ENCODE assay signal across 23 mouse cellular contexts in genomic region chr9:45412700-45413477, GRCm38 (mm10). TPM values are rescaled to one million over a fixed set of nuclear protein-coding genes. Genes with fewer than 3 reads are reported as not detected.
DNase-seq lines count a peak whose midpoint lies in the region; ATAC-seq and TF ChIP-seq lines count a peak whose summit lies in the region.
"Had no signal": no experiment of that assay in that cellular context is flagged by ENCODE, and none has a peak within 500 bp of the region (broad histone marks: within the 10 kb centered on the region; RNA-seq: fewer than 3 reads in every experiment).

No protein-coding gene starts in this region.

- H3K9me3 ChIP-seq in MEL (replicated peaks; ENCODE audit: insufficient read depth, low read length) = no peaks in the 10 kb centered on the region
- H3K9me3 ChIP-seq in kidney, embryonic 16.5 days (ENCODE audit: low read length) = no peaks in the 10 kb centered on the region
- H3K9me3 ChIP-seq in hindbrain, embryonic 16.5 days (ENCODE audit: control insufficient read depth, low read length) = no peaks in the 10 kb centered on the region
- H3K9me3 ChIP-seq: forebrain, embryonic 10.5 days; forebrain, embryonic 13.5 days; heart, embryonic 10.5 days; heart, embryonic 13.5 days had no signal

- peak; percentile 31; the same call in 1 of the 2 replicates for ATAC-seq in kidney, embryonic 16.5 days (ENCODE audit: low FRiP score, low TSS enrichment)
- no peak for ATAC-seq in hindbrain, embryonic 16.5 days

- no peaks in the 10 kb centered on the region for H3K27me3 ChIP-seq in kidney, adult 2 months (replicated peaks; ENCODE audit: control insufficient read depth, insufficient read depth, low read length)
- H3K27me3 ChIP-seq in MEL (ENCODE audit: control insufficient read depth in 1 of 2, insufficient read depth in 2 of 2, low read length in 2 of 2) = no peaks in the 10 kb centered on the region
- no peaks in the 10 kb centered on the region for H3K27me3 ChIP-seq in kidney, embryonic 16.5 days (ENCODE audit: insufficient read depth, low read length)
- no peaks in the 10 kb centered on the region for H3K27me3 ChIP-seq in cerebellum, adult 2 months (ENCODE audit: control insufficient read depth, insufficient read depth, low read length)
- H3K27me3 ChIP-seq in hindbrain, embryonic 16.5 days (replicated peaks; ENCODE audit: control insufficient read depth, insufficient read depth, low read length) = 0 out of 2 replicates have a peak, but pooled peaks cover 2% of the 10 kb centered on the region

- no peak for TF ChIP-seq RAD21 in MEL (IDR thresholded peaks at IDR 0.05; ENCODE audit: low read depth, low read length)

- no peak overlapping the region for H3K4me3 ChIP-seq in kidney, adult 2 months (ENCODE audit: insufficient read depth, low read depth, low read length)
- no peak overlapping the region for H3K4me3 ChIP-seq in MEL (ENCODE audit: control insufficient read depth in 1 of 2, insufficient read depth in 1 of 2, low read depth in 2 of 2, low read length in 2 of 2)
- H3K4me3 ChIP-seq in kidney, embryonic 16.5 days (ENCODE audit: low read length) = no peak overlapping the region
- H3K4me3 ChIP-seq in cerebellum, adult 2 months (replicated peaks; ENCODE audit: insufficient read depth, low read depth, low read length) = no peak overlapping the region
- H3K4me3 ChIP-seq in hindbrain, embryonic 16.5 days (ENCODE audit: low read length) = no peak overlapping the region
- H3K4me3 ChIP-seq: forebrain, embryonic 13.5 days; heart, adult 2 months; heart, embryonic 10.5 days had no signal

- peaks cover 28% of the 10 kb centered on the region; the same call in 1 of the 2 replicates for H3K4me1 ChIP-seq in kidney, adult 2 months (ENCODE audit: control insufficient read depth, insufficient read depth, low read length)
- no peaks in the 10 kb centered on the region for H3K4me1 ChIP-seq in MEL (ENCODE audit: control insufficient read depth in 1 of 2, insufficient read depth in 2 of 2, low read length in 2 of 2)
- H3K4me1 ChIP-seq in kidney, embryonic 16.5 days (ENCODE audit: insufficient read depth, low read length) = peaks cover 11% of the 10 kb centered on the region
- peaks cover 6% of the 10 kb centered on the region for H3K4me1 ChIP-seq in cerebellum, adult 2 months (ENCODE audit: control insufficient read depth, insufficient read depth, low read length)
- peaks cover 7% of the 10 kb centered on the region for H3K4me1 ChIP-seq in hindbrain, embryonic 16.5 days (ENCODE audit: control insufficient read depth, insufficient read depth, low read depth, low read length)

- TF ChIP-seq CTCF in kidney, adult 2 months (conservative IDR thresholded peaks at IDR 0.05; ENCODE audit: insufficient read depth, insufficient read length, low read depth, low read length) = no peak
- no peak for TF ChIP-seq CTCF in MEL (IDR thresholded peaks at IDR 0.05 in 2 of 3, conservative IDR thresholded peaks at IDR 0.05 in 1 of 3; ENCODE audit: control insufficient read depth in 1 of 3, insufficient read depth in 1 of 3, low read depth in 2 of 3, low read length in 3 of 3, poor library complexity in 1 of 3, severe bottlenecking in 1 of 3)
- no peak for TF ChIP-seq CTCF in cerebellum, adult 2 months (IDR thresholded peaks at IDR 0.05; ENCODE audit: borderline replicate concordance, insufficient read depth, low read depth, low read length)

- no peak for TF ChIP-seq EP300 in MEL (IDR thresholded peaks at IDR 0.05; ENCODE audit: low read depth in 1 of 2, low read length in 2 of 2)

- peak; percentile 28 for TF ChIP-seq POLR2A in kidney, adult 2 months (IDR thresholded peaks at IDR 0.05; ENCODE audit: low read depth, low read length)
- no peak for TF ChIP-seq POLR2A in MEL (IDR thresholded peaks at IDR 0.05; ENCODE audit: control insufficient read depth in 1 of 2, insufficient read depth in 1 of 2, low read depth in 1 of 2, low read length in 2 of 2, poor library complexity in 1 of 2)
- no peak for TF ChIP-seq POLR2A in cerebellum, adult 2 months (IDR thresholded peaks at IDR 0.05; ENCODE audit: borderline replicate concordance, insufficient read depth, low read length)

- H3K27ac ChIP-seq in kidney, adult 2 months (ENCODE audit: insufficient read depth, low read depth, low read length) = peak overlapping the region; percentile 91
- no peak overlapping the region for H3K27ac ChIP-seq in MEL (ENCODE audit: control insufficient read depth, low read depth, low read length)
- peak overlapping the region; percentile 62 for H3K27ac ChIP-seq in kidney, embryonic 16.5 days (ENCODE audit: low read length)
- no peak overlapping the region for H3K27ac ChIP-seq in cerebellum, adult 2 months (ENCODE audit: insufficient read depth, low read length)
- no peak overlapping the region for H3K27ac ChIP-seq in hindbrain, embryonic 16.5 days (ENCODE audit: low read depth, low read length)
- H3K27ac ChIP-seq: forebrain, embryonic 10.5 days; forebrain, embryonic 13.5 days; heart, adult 2 months; heart, embryonic 10.5 days; heart, embryonic 13.5 days; hindbrain, embryonic 14.5 days had no signal

- 50% methylated on average over 4 of the region's 4 CpGs for WGBS in kidney, adult 2 months
- WGBS in kidney, embryonic 16.5 days = 71% methylated on average over 4 of the region's 4 CpGs
- 82% methylated on average over 4 of the region's 4 CpGs for WGBS in cerebellum, adult 2 months
- 72% methylated on average over 4 of the region's 4 CpGs for WGBS in hindbrain, embryonic 16.5 days

- no peaks in the 10 kb centered on the region for H3K79me2 ChIP-seq in MEL (ENCODE audit: control insufficient read depth, insufficient read depth, low read length, poor library complexity)

- no peak overlapping the region for H3K9ac ChIP-seq in MEL (ENCODE audit: control insufficient read depth, low read depth, low read length, poor library complexity, severe bottlenecking)
- H3K9ac ChIP-seq in kidney, embryonic 16.5 days (replicated peaks; ENCODE audit: low read length) = no peak overlapping the region
- H3K9ac ChIP-seq in hindbrain, embryonic 16.5 days (ENCODE audit: low read depth, low read length) = no peak overlapping the region
- H3K9ac ChIP-seq: forebrain, embryonic 13.5 days; heart, embryonic 13.5 days; hindbrain, embryonic 14.5 days had no signal

- H3K4me2 ChIP-seq in kidney, embryonic 16.5 days (replicated peaks; ENCODE audit: low read depth, low read length) = no peak overlapping the region
- H3K4me2 ChIP-seq in hindbrain, embryonic 16.5 days (ENCODE audit: low read length) = no peak overlapping the region

- DNase-seq in kidney, adult 2 months = no peak
- no peak for DNase-seq in kidney, postnatal 14 days
- no peak for DNase-seq in MEL (ENCODE audit: low read depth, low spot score)
- peak; percentile 32 to 69 for DNase-seq in kidney, postnatal 25 days
- DNase-seq in cerebellum, adult 2 months = no peak
- DNase-seq in c-Kit-positive CD71-positive TER-119-positive erythroid progenitor cells, embryonic 14.5 days (ENCODE audit: low spot score) = no peak

- H3K36me3 ChIP-seq in kidney, adult 2 months (ENCODE audit: control insufficient read depth, insufficient read depth, low read length) = peaks cover 7% of the 10 kb centered on the region; the same call in 1 of the 2 replicates
- H3K36me3 ChIP-seq in MEL (ENCODE audit: control insufficient read depth in 1 of 2, insufficient read depth in 2 of 2, low read length in 2 of 2) = no peaks in the 10 kb centered on the region
- H3K36me3 ChIP-seq in kidney, embryonic 16.5 days (ENCODE audit: insufficient read depth, low read length) = no peaks in the 10 kb centered on the region
- H3K36me3 ChIP-seq in hindbrain, embryonic 16.5 days (ENCODE audit: control insufficient read depth, insufficient read depth, low read length) = no peaks in the 10 kb centered on the region
- H3K36me3 ChIP-seq: forebrain, embryonic 10.5 days; heart, embryonic 10.5 days; heart, embryonic 13.5 days had no signal

TF ChIP-seq in MEL, 35 proteins besides CTCF, POLR2A, EP300 and RAD21:
- no peak for TF ChIP-seq USF2 (IDR thresholded peaks at IDR 0.05; ENCODE audit: borderline replicate concordance in 1 of 2, insufficient read depth in 1 of 2, low read depth in 1 of 2, low read length in 2 of 2)
- TF ChIP-seq JUND (IDR thresholded peaks at IDR 0.05; ENCODE audit: low read depth, low read length) = no peak
- TF ChIP-seq ZC3H11A (IDR thresholded peaks at IDR 0.05; ENCODE audit: low read depth, low read length) = no peak
- 0 out of 2 replicates have a peak, but pooled peaks have one; percentile 6 for TF ChIP-seq HCFC1 (IDR thresholded peaks at IDR 0.05; ENCODE audit: low read depth, low read length)
- TF ChIP-seq NELFE (IDR thresholded peaks at IDR 0.05; ENCODE audit: low read depth, low read length) = no peak
- no peak for TF ChIP-seq KAT2A (conservative IDR thresholded peaks at IDR 0.05; ENCODE audit: low read depth, low read length)
- no peak for TF ChIP-seq RCOR1 (IDR thresholded peaks at IDR 0.05; ENCODE audit: low read depth, low read length)

RNA-seq across cellular contexts. Expression of gene Fxyd2, which starts 13.4 kb away (rescaled TPM):
- 8,481 and 8,923 TPM in 2 replicates for polyA plus RNA-seq in kidney, adult 2 months (2012; rRNA removed)
- total RNA-seq in MEL (2012; rRNA removed) = not detected in 2 replicates
- not detected for polyA plus RNA-seq in MEL (2012; ENCODE audit: insufficient read depth in 1 of 2, insufficient read length in 2 of 2, low read depth in 1 of 2, low replicate concordance in 2 of 2, missing spikeins in 1 of 2)
- 746 and 828 TPM in 2 replicates for polyA plus RNA-seq in kidney, embryonic 16.5 days (2015; fragmentation: Nextera tagmentation; extraction: Ambion mirVana)
- polyA plus RNA-seq in cerebellum, adult 2 months (2012; rRNA removed) = 2.1 and 3.1 TPM in 2 replicates
- 11.7 and 15.7 TPM in 2 replicates for polyA plus RNA-seq in hindbrain, embryonic 16.5 days (2015; fragmentation: Nextera tagmentation; extraction: Ambion mirVana)
- polyA plus RNA-seq: C2C12; CD4-positive, CD25-positive, alpha-beta regulatory T cell, adult 4 months had no signal

RNA-seq across cellular contexts. Expression of gene Dscaml1, which starts 13.5 kb away (rescaled TPM):
- 0.43 and 0.80 TPM in 2 replicates for polyA plus RNA-seq in kidney, adult 2 months (2012; rRNA removed)
- not detected in 2 replicates for total RNA-seq in MEL (2012; rRNA removed)
- not detected for polyA plus RNA-seq in MEL (2012; ENCODE audit: insufficient read depth in 1 of 2, insufficient read length in 2 of 2, low read depth in 1 of 2, low replicate concordance in 2 of 2, missing spikeins in 1 of 2)
- 0.17 and 0.37 TPM in 2 replicates for polyA plus RNA-seq in kidney, embryonic 16.5 days (2015; fragmentation: Nextera tagmentation; extraction: Ambion mirVana)
- polyA plus RNA-seq in cerebellum, adult 2 months (2012; rRNA removed) = 23.4 and 27.0 TPM in 2 replicates
- polyA plus RNA-seq in hindbrain, embryonic 16.5 days (2015; fragmentation: Nextera tagmentation; extraction: Ambion mirVana) = 10.8 and 17.7 TPM in 2 replicates
- total RNA-seq: common myeloid progenitor, adult 5-6 weeks; gastrocnemius, adult 18-20 months; gastrocnemius, postnatal 36 days; granulocyte monocyte progenitor cell, adult 5-6 weeks; heart, adult 2 months; heart, postnatal 14 days; heart, postnatal 4 days had no signal
- polyA plus RNA-seq: activated CD4-positive, CD25-positive, alpha-beta regulatory T cell, adult 4 months; C2C12; CD4-positive, CD25-positive, alpha-beta regulatory T cell, adult 4 months had no signal

RNA-seq across cellular contexts. Expression of gene Fxyd6, which starts 42.9 kb away (rescaled TPM):
- 16.3 and 20.3 TPM in 2 replicates for polyA plus RNA-seq in kidney, adult 2 months (2012; rRNA removed)
- total RNA-seq in MEL (2012; rRNA removed) = not detected in 2 replicates
- polyA plus RNA-seq in MEL (2012; ENCODE audit: insufficient read depth in 1 of 2, insufficient read length in 2 of 2, low read depth in 1 of 2, low replicate concordance in 2 of 2, missing spikeins in 1 of 2) = not detected
- polyA plus RNA-seq in kidney, embryonic 16.5 days (2015; fragmentation: Nextera tagmentation; extraction: Ambion mirVana) = 184 and 189 TPM in 2 replicates
- polyA plus RNA-seq in cerebellum, adult 2 months (2012; rRNA removed) = 104 and 107 TPM in 2 replicates
- polyA plus RNA-seq in hindbrain, embryonic 16.5 days (2015; fragmentation: Nextera tagmentation; extraction: Ambion mirVana) = 679 and 766 TPM in 2 replicates
- total RNA-seq: common myeloid progenitor, adult 5-6 weeks; granulocyte monocyte progenitor cell, adult 5-6 weeks had no signal
- polyA plus RNA-seq: C2C12; CD4-positive, CD25-positive, alpha-beta regulatory T cell, adult 4 months had no signal

Comparison
In these comparisons a context has a peak if more than half of its experiments do, and no peak if none do; other contexts are left out.
1. DNase-seq: peak in kidney, postnatal 25 days (2 of 2); none in kidney, adult 2 months (single experiment), kidney, postnatal 14 days (single experiment), MEL (single experiment), cerebellum, adult 2 months (0 of 2) and c-Kit-positive CD71-positive TER-119-positive erythroid progenitor cells, embryonic 14.5 days (single experiment).
2. H3K27ac ChIP-seq: peak in kidney, adult 2 months (single experiment) and kidney, embryonic 16.5 days (single experiment); none in MEL (single experiment), cerebellum, adult 2 months (single experiment) and hindbrain, embryonic 16.5 days (single experiment).
3. RNA of gene Fxyd2, which starts 13.4 kb away (polyA plus RNA-seq): 8,481 to 8,923 TPM in kidney, adult 2 months and 746 to 828 TPM in kidney, embryonic 16.5 days; 11.7 to 15.7 TPM in hindbrain, embryonic 16.5 days, 2.1 to 3.1 TPM in cerebellum, adult 2 months and not detected in MEL; every median in the first group is over 10 times any median in the second.
4. RNA of gene Fxyd6, which starts 42.9 kb away (polyA plus RNA-seq): 679 to 766 TPM in hindbrain, embryonic 16.5 days, 184 to 189 TPM in kidney, embryonic 16.5 days, 104 to 107 TPM in cerebellum, adult 2 months and 16.3 to 20.3 TPM in kidney, adult 2 months; not detected in MEL; every median in the first group is over 10 times any median in the second.